Mouse (Mus musculus) intestine, postnatal 0 days (tissue): ENCODE measurements around the gene Idh2. TPM values are rescaled to one million over a fixed set of nuclear protein-coding genes. Genes with fewer than 3 reads are reported as not detected.
A peak's percentile ranks its signal among the peaks of the same experiment; 100 is the strongest.

Experiments used
- ATAC-seq: fragments of 200-750 bp; cut with Nextera tagmentation; 2 replicates; pipeline ENCODE4 v1.8.0; 2017; ENCODE audit warnings: mild to moderate bottlenecking, moderate TSS enrichment, moderate library complexity
- H3K27ac ChIP-seq: fragments of 300-500 bp; sonication (generic); 2 replicates; pipeline ENCODE4 v1.5.1; 2014; ENCODE audit warnings: mild to moderate bottlenecking, low read depth, low read length, moderate library complexity
- H3K27me3 ChIP-seq: fragments of 300-500 bp; sonication (generic); replicated peaks from 2 replicates; pipeline ENCODE4 v1.6.1; 2014; ENCODE audit warnings: low read length, mixed read lengths; ENCODE audit not compliant: control insufficient read depth, insufficient read depth
- H3K36me3 ChIP-seq: fragments of 300-500 bp; sonication (generic); 2 replicates; pipeline ENCODE4 v1.6.1; 2014; ENCODE audit warnings: mild to moderate bottlenecking, moderate library complexity; ENCODE audit not compliant: control insufficient read depth, insufficient read depth
- H3K4me1 ChIP-seq: fragments of 300-500 bp; sonication (generic); replicated peaks from 2 replicates; pipeline ENCODE4 v1.6.1; 2014; ENCODE audit warnings: antibody characterized with exemption, low read length, mixed read lengths; ENCODE audit not compliant: control insufficient read depth, insufficient read depth
- H3K4me2 ChIP-seq: fragments of 300-500 bp; sonication (generic); replicated peaks from 2 replicates; pipeline ENCODE4 v1.6.1; 2014; ENCODE audit warnings: low read depth, mild to moderate bottlenecking, moderate library complexity
- H3K4me3 ChIP-seq: fragments of 300-500 bp; sonication (generic); 2 replicates; pipeline ENCODE4 v1.5.1; 2014; ENCODE audit warnings: low read depth, low read length
- H3K9ac ChIP-seq: fragments of 300-500 bp; sonication (generic); 2 replicates; pipeline ENCODE4 v1.6.1; 2014; ENCODE audit warnings: mild to moderate bottlenecking, low read depth, low read length
- H3K9me3 ChIP-seq: fragments of 300-500 bp; sonication (generic); 2 replicates; pipeline ENCODE4 v1.6.1; 2016; ENCODE audit warnings: mixed run types; ENCODE audit not compliant: control insufficient read depth
- CTCF ChIP-seq: sonication (generic); IDR thresholded peaks from 2 replicates; pipeline ENCODE4 v1.5.1; 2016; ENCODE audit warnings: low read depth, mild to moderate bottlenecking, control low read depth, antibody characterized with exemption, moderate library complexity
- WGBS: fragments of 180-500 bp; shearing (Covaris S2); extraction: QIAGEN DNeasy Blood & Tissue Kit; methylation state at CpG from one replicate; pipeline ENCODE4 v1.1.7; 2014; 5-methylcytosine and 5-hydroxymethylcytosine counted together
- polyA plus RNA-seq: library from polyadenylated mRNA; unstranded; fragments of >200 nt; fragmentation: Nextera tagmentation; extraction: Ambion mirVana; gene quantifications from 2 replicates; pipeline ENCODE4 v1.2.1, GENCODE M21; 2015

Gene Idh2
- polyA plus RNA-seq, 1 experiment from 2014 or later, result 190 TPM

- Histone ChIP-seq H3K9ac (no peak overlapping the region), H3K27me3 (no peaks in the 10 kb centered on the region), H3K9me3 (no peaks in the 10 kb centered on the region), H3K4me1 (no peaks in the 10 kb centered on the region), H3K4me2 (no peak overlapping the region), H3K36me3 (peaks cover 42% of the 10 kb centered on the region), H3K4me3 (no peak overlapping the region), H3K27ac (no peak overlapping the region)
- ATAC-seq, result no peak
- WGBS, result 79% methylated on average over 3 of the region's 3 CpGs
- no peak for TF ChIP-seq CTCF
These were observed 11.9 kb downstream of the Idh2 start for GRCm38 (mm10) chr7:80103335-80103734.

- whole genome bisulfite sequencing, result 89% methylated on average over 13 of the region's 13 CpGs
- ATAC-seq, result 0 out of 2 replicates have a peak, but pooled peaks have one; percentile 4
- H3K9me3 ChIP-seq, result no peaks in the 10 kb centered on the region
- TF ChIP-seq CTCF, result no peak
- H3K36me3 ChIP-seq, result peaks cover 83% of the 10 kb centered on the region
- no peaks in the 10 kb centered on the region for H3K27me3 ChIP-seq
- no peaks in the 10 kb centered on the region for H3K4me1 ChIP-seq
- H3K9ac ChIP-seq, result no peak overlapping the region
- no peak overlapping the region for H3K4me3 ChIP-seq
- no peak overlapping the region for H3K27ac ChIP-seq
- H3K4me2 ChIP-seq, result no peak overlapping the region
These were observed 16.7 kb downstream of the Idh2 start for GRCm38 (mm10) chr7:80098389-80098976.

- H3K4me1 ChIP-seq, result no peaks in the 10 kb centered on the region
- WGBS, result 91% methylated on average over 20 of the region's 20 CpGs
- TF ChIP-seq CTCF, result no peak
- no peak overlapping the region for H3K4me2 ChIP-seq
- H3K36me3 ChIP-seq, result peaks cover 91% of the 10 kb centered on the region
- no peak overlapping the region for H3K4me3 ChIP-seq
- ATAC-seq, result no peak
- H3K27me3 ChIP-seq, result no peaks in the 10 kb centered on the region
- no peaks in the 10 kb centered on the region for H3K9me3 ChIP-seq
- H3K27ac ChIP-seq, result 0 out of 2 replicates have a peak overlapping the region, but pooled peaks have one; percentile 5
- no peak overlapping the region for H3K9ac ChIP-seq
These were observed 19.4 kb downstream of the Idh2 start for GRCm38 (mm10) chr7:80095598-80096309.

- 83% methylated on average over 5 of the region's 5 CpGs for WGBS
- Histone ChIP-seq H3K9me3 (no peaks in the 10 kb centered on the region), H3K27ac (no peak overlapping the region), H3K4me2 (no peak overlapping the region), H3K4me3 (no peak overlapping the region), H3K36me3 (peaks cover 91% of the 10 kb centered on the region), H3K27me3 (no peaks in the 10 kb centered on the region), H3K9ac (no peak overlapping the region), H3K4me1 (no peaks in the 10 kb centered on the region)
- TF ChIP-seq CTCF, result no peak
- no peak for ATAC-seq
These were observed 20.7 kb downstream of the Idh2 start for GRCm38 (mm10) chr7:80094481-80094880.

- no peak overlapping the region for H3K4me3 ChIP-seq
- ATAC-seq, result peak; percentile 21; the same call in 1 of the 2 replicates
- H3K9ac ChIP-seq, result no peak overlapping the region
- no peaks in the 10 kb centered on the region for H3K4me1 ChIP-seq
- no peak for TF ChIP-seq CTCF
- no peak overlapping the region for H3K4me2 ChIP-seq
- H3K27me3 ChIP-seq, result no peaks in the 10 kb centered on the region
- 61% methylated on average over 9 of the region's 9 CpGs for WGBS
- H3K9me3 ChIP-seq, result no peaks in the 10 kb centered on the region
- peaks cover 87% of the 10 kb centered on the region for H3K36me3 ChIP-seq
- H3K27ac ChIP-seq, result no peak overlapping the region
These were observed 22.7 kb downstream of the Idh2 start for GRCm38 (mm10) chr7:80092351-80093046.

GRCm38 (mm10) chr7:80091866-80092210 is 23.4 kb downstream of the Idh2 start:
- ATAC-seq, result no peak
- Histone ChIP-seq H3K9ac (no peak overlapping the region), H3K4me1 (no peaks in the 10 kb centered on the region), H3K4me3 (no peak overlapping the region), H3K27me3 (no peaks in the 10 kb centered on the region), H3K9me3 (no peaks in the 10 kb centered on the region), H3K27ac (no peak overlapping the region; the same call in 1 of the 2 replicates), H3K4me2 (no peak overlapping the region), H3K36me3 (peaks cover 89% of the 10 kb centered on the region)
- TF ChIP-seq CTCF, result no peak
- WGBS, result 83% methylated on average over 4 of the region's 4 CpGs
